Mouse (Mus musculus) bone marrow macrophage, adult 2 months (primary cell): ENCODE measurements around the gene March10.

ENCODE experiments used
- CTCF ChIP-seq: IDR thresholded peaks from 2 replicates; pipeline ENCODE4 v1.5.1; 2012; ENCODE audit warnings: low read depth, mild to moderate bottlenecking, low read length, moderate library complexity
- POLR2A ChIP-seq: IDR thresholded peaks from 2 replicates; pipeline ENCODE4 v1.6.1; 2012; ENCODE audit warnings: mild to moderate bottlenecking, low read depth, low read length, borderline replicate concordance

DNA sequence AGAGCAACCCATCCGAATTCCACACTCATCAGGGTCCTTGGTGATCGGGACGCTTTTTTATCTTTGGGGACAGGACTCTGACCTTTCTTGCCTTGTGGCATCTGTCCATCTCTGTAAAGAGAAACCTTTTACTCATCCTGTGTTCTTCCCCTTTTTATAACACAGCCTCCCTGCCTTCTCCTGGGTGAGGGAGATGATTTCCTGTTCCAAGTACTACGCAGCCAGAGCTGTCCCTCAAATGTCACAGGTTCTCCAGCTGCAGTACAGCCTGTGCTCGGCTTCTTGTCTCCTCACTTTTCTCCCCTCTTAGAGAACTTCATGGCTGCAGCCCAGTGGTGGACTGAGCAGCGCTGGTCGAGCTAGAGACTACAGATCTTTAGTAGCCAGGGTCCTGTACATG is 40.1 kb upstream of the March10 start:
- TF ChIP-seq POLR2A: no peak
- TF ChIP-seq CTCF: no peak
